Mouse (Mus musculus) lung, embryonic 14.5 days (tissue): ENCODE results near the gene Ipo5. TPM values are rescaled to one million over a fixed set of nuclear protein-coding genes. Genes with fewer than 3 reads are reported as not detected.
A peak's percentile ranks its signal among the peaks of the same experiment; 100 is the strongest.

Experiments used
- ATAC-seq: fragments of 200-750 bp; cut with Nextera tagmentation; 2 replicates; pipeline ENCODE4 v1.8.0; 2017; ENCODE audit warnings: mild to moderate bottlenecking, moderate TSS enrichment, moderate library complexity; ENCODE audit not compliant: insufficient read depth
- DNase-seq: peaks from one replicate; pipeline ENCODE4 v3.0.0-alpha.2; 2015
- H3K27ac ChIP-seq: fragments of 300-500 bp; sonication (generic); 2 replicates; pipeline ENCODE4 v1.5.1; 2014; ENCODE audit warnings: low read depth, mild to moderate bottlenecking, moderate library complexity
- H3K27me3 ChIP-seq: fragments of 300-500 bp; sonication (generic); 2 replicates; pipeline ENCODE4 v1.6.1; 2014; ENCODE audit warnings: low read length, control low read depth; ENCODE audit not compliant: insufficient read depth
- H3K36me3 ChIP-seq: fragments of 300-500 bp; sonication (generic); 2 replicates; pipeline ENCODE4 v1.6.1; 2014; ENCODE audit warnings: control low read depth; ENCODE audit not compliant: insufficient read depth
- H3K4me1 ChIP-seq: fragments of 300-500 bp; sonication (generic); 2 replicates; pipeline ENCODE4 v1.6.1; 2014; ENCODE audit warnings: antibody characterized with exemption, control low read depth; ENCODE audit not compliant: insufficient read depth
- H3K4me2 ChIP-seq: fragments of 300-500 bp; sonication (generic); 2 replicates; pipeline ENCODE4 v1.6.1; 2014; ENCODE audit warnings: mild to moderate bottlenecking
- H3K4me3 ChIP-seq: fragments of 300-500 bp; sonication (generic); 2 replicates; pipeline ENCODE4 v1.5.1; 2014; ENCODE audit warnings: low read depth, low read length
- H3K9ac ChIP-seq: fragments of 300-500 bp; sonication (generic); 2 replicates; pipeline ENCODE4 v1.6.1; 2014
- H3K9me3 ChIP-seq: fragments of 300-500 bp; sonication (generic); 2 replicates; pipeline ENCODE4 v1.6.1; 2016; ENCODE audit warnings: low read depth, low read length, control low read depth
- CTCF ChIP-seq: IDR thresholded peaks from 2 replicates; pipeline ENCODE4 v1.5.1; 2016; ENCODE audit warnings: antibody characterized with exemption, low read depth
- WGBS: fragments of 180-500 bp; shearing (Covaris S2); extraction: QIAGEN DNeasy Blood & Tissue Kit; methylation state at CpG from one replicate; pipeline ENCODE4 v1.1.7; 2014; 5-methylcytosine and 5-hydroxymethylcytosine counted together
- polyA plus RNA-seq: library from polyadenylated mRNA; unstranded; fragments of >200 nt; fragmentation: Nextera tagmentation; extraction: Ambion mirVana; gene quantifications from 2 replicates; pipeline ENCODE4 v1.2.1, GENCODE M21; 2014

Gene Ipo5
- polyA plus RNA-seq, 1 experiment from 2014 or later = 131 TPM

DNA sequence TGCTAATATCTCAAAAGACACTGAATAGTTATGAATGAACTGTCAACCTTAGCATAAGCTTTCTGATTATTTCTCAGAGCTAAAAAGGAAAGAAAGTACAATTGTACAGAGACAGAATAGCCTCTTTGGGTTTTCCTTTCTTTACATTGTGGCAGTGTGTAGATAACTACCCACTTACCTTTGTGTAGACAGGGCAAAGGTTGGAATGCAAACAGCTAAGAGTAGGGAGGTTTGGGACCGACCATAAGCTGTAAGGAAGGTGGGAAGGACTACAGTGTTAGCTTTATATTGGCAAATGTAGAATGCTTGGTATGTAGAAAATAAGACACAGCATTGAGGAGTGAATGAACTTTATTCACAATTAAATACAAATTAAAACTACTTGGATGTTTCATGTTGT is 26.1 kb downstream of the Ipo5 start:
- peaks cover 98% of the 10 kb centered on the region for H3K36me3 ChIP-seq
- H3K27me3 ChIP-seq = no peaks in the 10 kb centered on the region
- H3K4me3 ChIP-seq = no peak overlapping the region
- H3K9me3 ChIP-seq = no peaks in the 10 kb centered on the region
- no peak overlapping the region for H3K27ac ChIP-seq
- no peak overlapping the region for H3K9ac ChIP-seq
- peak; percentile 54; the same call in 1 of the 2 replicates for ATAC-seq
- no peak for TF ChIP-seq CTCF
- DNase-seq = no peak
- no peak overlapping the region for H3K4me2 ChIP-seq
- 51% methylated on average over 1 of the region's 1 CpGs for WGBS
- H3K4me1 ChIP-seq = no peaks in the 10 kb centered on the region

DNA sequence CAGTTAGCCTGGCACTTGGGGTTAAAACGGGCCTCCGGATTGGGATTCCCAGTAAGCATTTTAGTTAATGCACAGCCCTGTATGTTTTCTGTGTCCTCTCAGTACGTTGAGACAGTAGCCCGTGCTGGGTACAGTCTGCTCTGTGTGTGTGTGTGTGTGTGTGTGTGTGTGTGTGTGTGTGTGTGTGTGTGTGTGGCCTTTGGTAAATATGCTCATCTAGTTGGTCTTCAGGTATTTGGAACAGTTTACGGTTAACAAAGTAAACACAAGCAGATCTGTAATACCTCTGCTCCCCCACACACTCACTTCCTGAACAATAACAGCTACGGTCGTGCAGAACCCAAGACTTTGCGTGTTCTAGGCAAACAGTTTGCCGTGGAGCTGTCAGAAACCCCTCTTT is 31.8 kb downstream of the Ipo5 start:
- Histone ChIP-seq H3K9me3 (no peaks in the 10 kb centered on the region), H3K4me2 (no peak overlapping the region), H3K4me3 (no peak overlapping the region), H3K27me3 (no peaks in the 10 kb centered on the region), H3K9ac (no peak overlapping the region), H3K27ac (no peak overlapping the region), H3K36me3 (peaks cover 96% of the 10 kb centered on the region), H3K4me1 (0 out of 2 replicates have a peak, but pooled peaks cover 6% of the 10 kb centered on the region)
- TF ChIP-seq CTCF = no peak
- 65% methylated on average over 9 of the region's 9 CpGs for WGBS
- no peak for DNase-seq
- no peak for ATAC-seq

DNA sequence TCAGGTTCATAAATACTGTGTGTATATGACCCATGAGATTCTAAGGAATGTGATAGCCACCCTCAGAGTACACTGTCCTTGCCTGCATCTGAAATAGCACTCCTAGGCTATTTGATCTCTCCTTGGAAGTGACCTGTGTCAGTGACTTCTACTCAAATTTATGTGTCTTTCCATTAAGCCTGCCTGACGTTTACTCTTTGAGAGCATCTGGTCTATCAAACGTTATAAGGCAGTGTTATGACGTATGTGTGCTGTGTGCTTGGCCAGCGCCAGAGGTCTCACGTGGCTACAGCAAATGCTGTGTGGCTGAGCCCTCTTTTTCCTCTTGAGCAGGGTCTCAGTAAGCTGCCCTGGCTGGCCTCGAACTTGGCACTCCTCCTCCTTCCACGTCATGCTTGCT is 34.1 kb downstream of the Ipo5 start:
- no peak for TF ChIP-seq CTCF

DNA sequence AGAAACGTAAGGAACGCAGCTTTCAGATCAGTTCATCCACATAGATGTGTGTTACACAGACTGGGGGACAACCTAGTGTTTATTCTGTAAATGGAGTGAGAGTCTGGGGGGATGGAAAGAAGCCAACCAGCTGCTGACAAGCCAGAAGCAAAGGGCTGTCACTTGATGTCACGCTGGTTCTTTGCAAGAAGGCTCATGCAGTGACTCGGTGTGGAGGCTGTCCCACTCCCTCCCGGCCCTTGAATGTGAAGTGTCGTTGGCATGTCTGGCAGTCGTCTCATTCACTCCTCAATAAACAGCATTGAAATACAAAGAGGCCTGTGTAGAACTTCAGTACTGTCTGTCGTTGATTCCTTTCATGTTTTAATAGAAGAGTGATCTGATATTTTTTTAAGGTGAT is 36.1 kb downstream of the Ipo5 start:
- 28% methylated on average over 8 of the region's 8 CpGs for WGBS
- Histone ChIP-seq H3K36me3 (peaks cover 73% of the 10 kb centered on the region), H3K27ac (peak overlapping the region; percentile 71)

More for the DNA sequence above, 34.1 kb downstream of the Ipo5 start:
- H3K27ac ChIP-seq = peak overlapping the region; percentile 36; the same call in 1 of the 2 replicates
- peak; percentile 69 for DNase-seq
- no peaks in the 10 kb centered on the region for H3K27me3 ChIP-seq
- no peaks in the 10 kb centered on the region; the same call in 1 of the 2 replicates for H3K9me3 ChIP-seq
- 0 out of 2 replicates have a peak, but pooled peaks cover 6% of the 10 kb centered on the region for H3K4me1 ChIP-seq
- no peak overlapping the region for H3K9ac ChIP-seq
- 49% methylated on average over 7 of the region's 7 CpGs for WGBS
- no peak overlapping the region for H3K4me3 ChIP-seq
- no peak overlapping the region for H3K4me2 ChIP-seq
- H3K36me3 ChIP-seq = peaks cover 93% of the 10 kb centered on the region
- ATAC-seq = peak; percentile 43; the same call in 1 of the 2 replicates

DNA sequence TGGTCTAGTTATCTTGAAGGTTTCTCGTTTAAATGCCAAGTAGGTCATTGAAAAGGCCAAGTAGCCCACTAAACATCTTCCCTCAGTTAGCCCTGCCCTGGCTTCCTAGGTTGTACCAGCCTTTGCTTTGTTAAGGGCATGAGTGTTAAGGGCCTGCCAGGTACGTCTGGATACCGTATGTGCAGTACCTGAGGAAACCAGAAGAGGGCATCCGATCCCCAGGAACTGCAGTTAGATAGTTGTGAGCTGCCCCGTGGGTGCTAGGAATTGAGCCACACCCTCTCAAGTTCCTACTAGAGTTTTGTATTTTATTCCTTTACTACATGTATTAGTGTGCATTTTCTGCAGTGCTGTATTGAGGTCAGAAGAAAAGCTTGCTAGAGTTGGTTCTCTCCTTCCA is 38.0 kb downstream of the Ipo5 start:
- H3K27ac ChIP-seq = no peak overlapping the region
- WGBS = 91% methylated on average over 5 of the region's 5 CpGs
- DNase-seq (no peak), ATAC-seq (no peak)
- H3K9ac ChIP-seq = no peak overlapping the region
- no peaks in the 10 kb centered on the region; the same call in 1 of the 2 replicates for H3K9me3 ChIP-seq
- no peaks in the 10 kb centered on the region for H3K27me3 ChIP-seq
- peak; percentile 45 for TF ChIP-seq CTCF
- no peak overlapping the region for H3K4me3 ChIP-seq
- H3K4me2 ChIP-seq = no peak overlapping the region
- H3K36me3 ChIP-seq = peaks cover 54% of the 10 kb centered on the region
- 0 out of 2 replicates have a peak, but pooled peaks cover 6% of the 10 kb centered on the region for H3K4me1 ChIP-seq

More for the DNA sequence above, 36.1 kb downstream of the Ipo5 start:
- no peaks in the 10 kb centered on the region for H3K27me3 ChIP-seq
- H3K9ac ChIP-seq = no peak overlapping the region
- ATAC-seq (peak; percentile 87), DNase-seq (peak; percentile 89)
- TF ChIP-seq CTCF = no peak
- no peak overlapping the region for H3K4me2 ChIP-seq
- H3K4me3 ChIP-seq = no peak overlapping the region
- no peaks in the 10 kb centered on the region; the same call in 1 of the 2 replicates for H3K9me3 ChIP-seq
- H3K4me1 ChIP-seq = 0 out of 2 replicates have a peak, but pooled peaks cover 6% of the 10 kb centered on the region

DNA sequence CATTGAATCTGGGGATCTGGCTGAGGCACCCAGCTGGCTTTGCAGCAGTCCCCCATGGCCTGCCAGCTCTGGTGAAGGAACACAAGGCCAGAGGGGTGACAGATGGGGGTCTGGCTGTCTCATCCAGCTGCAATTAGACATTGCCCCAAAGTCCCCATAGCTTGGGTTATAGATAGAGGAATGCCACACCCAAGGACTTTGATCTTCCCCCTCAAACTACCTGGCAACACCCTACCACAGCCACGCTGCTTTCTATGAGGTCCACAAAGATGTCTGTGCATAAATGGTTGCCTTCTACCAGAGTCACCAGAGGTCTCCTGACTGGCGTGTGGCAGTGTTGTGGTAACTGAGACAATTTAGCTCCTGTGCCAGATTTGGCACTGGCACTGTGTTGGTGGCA is 39.0 kb downstream of the Ipo5 start:
- H3K27ac ChIP-seq = no peak overlapping the region
- no peak for ATAC-seq
- 91% methylated on average over 2 of the region's 2 CpGs for WGBS
- no peaks in the 10 kb centered on the region for H3K27me3 ChIP-seq
- H3K4me3 ChIP-seq = no peak overlapping the region
- peaks cover 44% of the 10 kb centered on the region for H3K36me3 ChIP-seq
- H3K4me2 ChIP-seq = no peak overlapping the region
- DNase-seq = no peak
- no peak for TF ChIP-seq CTCF
- no peak overlapping the region for H3K9ac ChIP-seq
- 0 out of 2 replicates have a peak, but pooled peaks cover 6% of the 10 kb centered on the region for H3K4me1 ChIP-seq
- no peaks in the 10 kb centered on the region; the same call in 1 of the 2 replicates for H3K9me3 ChIP-seq

DNA sequence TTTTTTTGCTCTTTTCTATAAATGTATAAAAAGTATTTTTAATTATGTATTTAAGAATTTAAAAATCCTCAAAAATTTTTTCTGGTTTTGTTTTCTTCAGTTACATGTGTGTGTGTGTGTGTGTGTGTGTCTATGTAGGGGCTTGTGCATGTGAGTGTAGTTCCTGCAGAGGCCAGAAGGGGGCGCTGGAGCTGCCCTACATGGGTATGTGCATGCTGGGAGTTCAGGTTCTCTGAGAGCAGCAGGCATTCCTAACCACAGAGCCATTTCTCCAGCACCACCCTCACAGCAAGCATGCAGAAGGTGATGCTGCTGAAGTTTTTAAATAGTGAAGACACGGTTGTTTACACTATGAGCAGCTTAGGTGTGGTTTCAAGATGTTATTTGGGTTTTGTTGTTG is 41.4 kb downstream of the Ipo5 start:
- DNase-seq (no peak), ATAC-seq (no peak)
- Histone ChIP-seq H3K4me1 (0 out of 2 replicates have a peak, but pooled peaks cover under 1% of the 10 kb centered on the region), H3K27ac (no peak overlapping the region), H3K9ac (no peak overlapping the region), H3K4me2 (no peak overlapping the region), H3K27me3 (no peaks in the 10 kb centered on the region), H3K36me3 (peaks cover 21% of the 10 kb centered on the region), H3K4me3 (no peak overlapping the region), H3K9me3 (no peaks in the 10 kb centered on the region; the same call in 1 of the 2 replicates)
- WGBS = 42% methylated on average over 2 of the region's 2 CpGs
- TF ChIP-seq CTCF = peak; percentile 51

DNA sequence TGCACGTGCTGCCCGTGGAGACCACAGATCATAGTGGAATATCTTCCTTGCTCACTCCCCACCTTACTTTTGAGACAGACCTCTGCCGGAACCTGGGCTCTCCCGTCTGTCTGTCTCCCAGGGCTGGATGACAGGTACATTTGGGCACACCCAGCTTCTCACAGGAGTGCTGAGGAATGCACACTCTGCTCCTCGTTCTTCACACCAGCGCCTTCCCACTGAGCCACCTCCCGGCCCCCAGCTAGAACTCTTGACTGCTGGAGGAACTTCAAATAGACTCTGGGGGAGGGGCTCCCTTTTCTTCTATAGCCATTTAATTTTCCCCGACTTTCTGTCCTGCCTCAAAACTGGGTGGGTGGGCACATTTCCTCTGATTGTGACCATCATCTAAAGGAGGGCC is 49.5 kb downstream of the Ipo5 start:
- H3K27me3 ChIP-seq = no peaks in the 10 kb centered on the region
- no peaks in the 10 kb centered on the region for H3K4me1 ChIP-seq
- H3K9ac ChIP-seq = no peak overlapping the region
- no peaks in the 10 kb centered on the region for H3K9me3 ChIP-seq
- no peak overlapping the region for H3K27ac ChIP-seq
- H3K4me3 ChIP-seq = no peak overlapping the region
- TF ChIP-seq CTCF = no peak
- H3K4me2 ChIP-seq = no peak overlapping the region
- 51% methylated on average over 8 of the region's 8 CpGs for WGBS
- peak; percentile 18 for DNase-seq
- ATAC-seq = no peak
- no peaks in the 10 kb centered on the region for H3K36me3 ChIP-seq
